Mouse (Mus musculus): ENCODE results near the gene Cacng3. TPM values are rescaled to one million over a fixed set of nuclear protein-coding genes. Genes with fewer than 3 reads are reported as not detected.
A peak's percentile ranks its signal among the peaks of the same experiment; 100 is the strongest.

The Cacng3 gene
- 1 to 10 TPM; 1.3 to 2.2 TPM for total RNA-seq (2021)
- polyA plus RNA-seq (2012; rRNA removed) = 0.42 and 0.51 TPM in 2 replicates
- long read RNA-seq, partial matches to known transcripts = 0 of 3 reads
- long read RNA-seq, other reads (novel, unspliced or antisense) = 0 of 3 reads

DNA sequence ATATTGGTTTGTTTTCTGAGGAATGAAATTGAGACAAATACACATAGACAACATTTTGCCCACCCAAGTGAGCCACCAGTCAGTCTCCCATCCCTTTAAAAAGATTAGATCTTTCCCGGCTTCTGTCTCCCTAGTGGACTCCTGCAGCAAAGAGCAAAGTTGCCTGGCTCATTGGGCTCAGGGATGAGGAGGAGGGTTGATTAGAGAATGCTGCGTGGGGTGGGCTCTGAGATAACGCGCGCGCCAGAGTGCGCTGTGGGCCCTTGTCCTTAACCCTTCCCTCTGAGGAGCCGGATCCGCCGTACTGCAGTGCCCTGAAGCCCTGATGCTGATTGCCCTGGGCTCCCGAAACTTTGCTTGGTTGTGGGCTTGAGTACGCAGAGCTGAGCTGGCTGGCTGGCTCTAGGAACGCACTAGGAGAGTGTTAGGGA is at the start of gene Cacng3:
TSS of gene Cacng3 (plus strand) at position 51 of the 431 bp plus-strand sequence.
- DNase-seq = no peak

DNA sequence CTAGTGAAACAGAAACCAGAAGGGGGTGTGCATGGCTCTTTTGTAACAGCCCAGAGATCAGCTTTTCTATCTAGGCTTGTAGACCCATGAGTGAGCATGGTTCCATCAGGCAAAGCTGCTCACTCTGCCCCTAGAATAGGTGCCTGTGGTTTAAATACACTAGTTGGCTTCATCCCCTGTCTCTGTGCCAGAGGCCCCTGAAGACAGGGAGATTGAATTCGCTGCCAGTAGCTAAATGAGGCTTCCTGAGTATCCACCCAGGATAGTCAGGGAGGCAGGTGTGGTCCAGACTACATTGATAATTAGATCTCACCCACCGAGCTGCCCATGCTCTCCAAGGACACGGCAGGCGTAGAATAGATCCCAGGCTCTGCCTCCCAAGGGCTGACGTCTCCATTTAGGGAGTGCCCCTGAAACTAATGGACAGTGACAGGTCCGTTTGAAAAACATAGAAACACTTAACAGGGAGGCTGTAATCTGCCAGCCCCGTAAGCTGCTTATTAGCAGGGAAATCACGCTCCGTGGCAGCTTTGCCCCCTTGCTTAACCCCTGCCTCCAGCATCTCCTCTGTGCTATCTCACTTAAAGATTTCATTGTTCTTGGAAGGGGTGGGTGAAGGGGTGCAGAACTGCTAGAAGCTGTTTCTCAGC is 48.0 kb upstream of the Cacng3 start:
- DNase-seq = peak; percentile 3

DNA sequence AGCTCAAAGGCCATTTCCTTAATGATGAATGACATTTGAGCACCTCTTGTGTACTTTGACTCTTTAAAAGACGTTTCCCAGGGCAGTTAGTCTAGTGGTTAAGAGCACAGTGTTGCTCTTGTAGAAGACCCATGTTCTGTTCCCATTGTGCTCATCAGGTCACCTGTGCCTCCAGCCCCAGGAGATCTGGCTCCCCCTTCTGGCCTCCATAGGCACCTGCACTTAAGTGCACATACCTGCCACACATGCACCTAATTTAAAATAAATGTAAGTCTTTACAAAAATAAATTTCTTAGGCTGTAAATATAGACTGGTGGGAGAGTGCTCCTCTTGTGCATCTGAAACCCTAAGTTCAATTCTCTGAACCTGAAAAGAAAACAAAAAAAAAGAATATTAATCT is 46.5 kb upstream of the Cacng3 start:
- DNase-seq = no peak

- DNase-seq = no peak
Observed at GRCm38 (mm10) chr7:122628050-122628449, 42.2 kb upstream of the Cacng3 start.

DNA sequence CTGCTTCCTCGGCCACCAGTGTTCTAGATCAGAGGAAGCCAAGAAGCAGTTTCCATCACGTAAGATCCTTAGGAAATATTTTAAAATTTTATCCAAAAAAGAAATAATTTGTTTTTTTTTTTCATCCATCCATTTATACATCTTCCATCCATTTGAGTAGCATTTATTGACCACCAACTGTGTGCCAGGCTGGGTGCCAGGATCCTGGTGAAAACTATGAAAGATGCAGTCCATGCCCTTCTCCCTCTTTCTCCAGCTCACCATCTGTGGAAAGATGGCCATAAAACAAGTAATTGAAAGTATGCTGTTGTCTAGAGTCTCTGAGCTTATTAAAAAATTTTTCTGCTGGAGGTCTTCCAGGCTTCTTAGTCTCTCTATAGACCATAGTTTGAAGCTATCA is 39.9 kb upstream of the Cacng3 start:
- DNase-seq = no peak

- no peak for DNase-seq
Observed at GRCm38 (mm10) chr7:122631151-122631550, 39.1 kb upstream of the Cacng3 start.

GRCm38 (mm10) chr7:122632946-122633345 is 37.3 kb upstream of the Cacng3 start:
- no peak for DNase-seq

- no peak for DNase-seq
Observed at GRCm38 (mm10) chr7:122633463-122633862, 36.8 kb upstream of the Cacng3 start.

DNA sequence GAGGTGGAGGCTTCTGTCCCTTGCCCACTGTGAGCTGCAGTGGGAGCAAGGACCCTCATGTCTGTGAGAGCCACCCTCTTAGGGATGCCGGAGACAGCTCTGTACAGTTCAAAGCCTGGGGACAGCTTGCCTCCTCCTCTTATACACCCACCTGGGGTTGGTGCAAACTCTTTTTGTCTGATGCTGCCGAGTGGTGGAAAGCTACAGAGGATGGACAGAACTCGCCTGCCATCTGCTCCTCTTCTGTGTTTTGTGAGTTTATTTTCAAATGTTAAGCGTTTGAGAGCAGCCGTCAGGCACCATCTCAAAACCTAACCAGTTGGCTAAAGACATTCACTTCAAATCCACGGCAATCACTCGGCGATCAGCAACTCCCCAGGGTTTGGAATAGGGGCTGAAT is 26.6 kb upstream of the Cacng3 start:
- no peak for DNase-seq

DNA sequence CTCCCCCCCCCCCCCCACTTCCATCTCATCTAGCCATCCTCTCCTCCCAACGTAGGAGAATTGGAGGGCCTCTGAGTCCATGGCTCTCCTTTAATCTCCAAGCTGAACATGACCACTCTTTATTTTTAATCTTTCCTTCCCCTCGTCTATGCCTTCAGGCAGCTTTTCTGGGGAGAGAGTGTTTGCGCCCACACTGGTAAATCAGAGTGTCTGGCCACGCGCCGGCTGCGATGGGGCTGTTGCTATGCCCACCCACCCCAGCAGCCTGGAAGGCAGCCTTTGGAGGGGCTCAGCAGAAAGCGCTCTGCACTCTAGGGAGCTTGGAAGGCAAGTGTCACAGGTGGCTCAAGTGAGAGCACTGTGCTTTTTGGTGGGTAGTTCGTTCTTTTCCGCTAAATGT is 21.0 kb upstream of the Cacng3 start:
- no peak for DNase-seq

- DNase-seq = no peak
Observed at GRCm38 (mm10) chr7:122652523-122652922, 17.8 kb upstream of the Cacng3 start.

DNA sequence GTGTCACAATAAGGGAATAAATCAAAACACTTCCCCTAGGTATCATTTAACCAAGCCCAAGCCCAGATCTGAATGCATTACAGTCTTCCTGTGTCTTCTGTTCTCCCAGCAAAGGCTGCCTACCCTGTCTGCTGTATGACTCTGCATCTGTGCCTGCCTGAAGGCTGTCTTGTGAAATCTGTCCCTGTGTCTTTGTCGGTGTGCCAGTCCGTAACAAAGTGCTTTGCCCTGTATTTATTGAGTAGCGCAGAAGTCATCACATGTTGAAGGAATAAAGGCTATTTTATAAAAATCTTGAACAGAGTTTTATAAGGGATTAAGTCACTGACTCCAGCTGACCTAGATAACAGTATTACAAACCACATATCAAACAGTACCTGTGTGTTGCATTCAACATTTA is 13.6 kb upstream of the Cacng3 start:
- DNase-seq = no peak

DNA sequence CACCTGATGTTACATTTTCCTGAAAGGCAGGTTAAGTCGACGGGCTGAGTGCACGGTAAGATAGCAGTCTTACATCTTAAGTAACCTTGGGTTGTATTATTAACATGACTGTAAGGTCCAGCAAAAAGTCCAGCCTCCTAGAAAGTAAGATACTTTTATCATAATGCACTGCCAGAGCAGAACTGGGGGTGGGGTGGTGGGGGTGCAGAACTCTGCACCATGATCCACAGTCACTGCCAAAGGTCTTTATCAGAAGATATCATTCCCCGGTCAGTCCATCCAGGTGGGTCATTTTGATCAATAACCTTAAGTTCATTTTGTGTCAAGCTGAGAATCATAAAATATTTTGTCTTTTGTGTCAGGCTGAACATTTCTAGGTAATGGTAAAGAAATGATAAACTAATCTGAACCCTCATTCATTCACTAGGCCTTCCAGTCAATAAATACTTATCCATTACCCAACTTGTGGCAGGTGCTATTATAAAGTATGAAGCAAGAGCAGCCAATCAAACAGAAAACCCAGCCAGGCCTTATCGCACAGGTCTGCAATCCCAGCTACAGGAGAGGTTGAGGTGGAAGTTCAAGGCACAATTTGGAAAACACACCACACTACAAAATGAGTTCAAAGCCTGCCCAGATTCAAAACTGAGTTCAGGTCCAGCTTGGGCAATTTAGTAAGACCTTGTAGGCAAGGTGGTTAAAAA is 12.7 kb upstream of the Cacng3 start:
- no peak for DNase-seq

DNA sequence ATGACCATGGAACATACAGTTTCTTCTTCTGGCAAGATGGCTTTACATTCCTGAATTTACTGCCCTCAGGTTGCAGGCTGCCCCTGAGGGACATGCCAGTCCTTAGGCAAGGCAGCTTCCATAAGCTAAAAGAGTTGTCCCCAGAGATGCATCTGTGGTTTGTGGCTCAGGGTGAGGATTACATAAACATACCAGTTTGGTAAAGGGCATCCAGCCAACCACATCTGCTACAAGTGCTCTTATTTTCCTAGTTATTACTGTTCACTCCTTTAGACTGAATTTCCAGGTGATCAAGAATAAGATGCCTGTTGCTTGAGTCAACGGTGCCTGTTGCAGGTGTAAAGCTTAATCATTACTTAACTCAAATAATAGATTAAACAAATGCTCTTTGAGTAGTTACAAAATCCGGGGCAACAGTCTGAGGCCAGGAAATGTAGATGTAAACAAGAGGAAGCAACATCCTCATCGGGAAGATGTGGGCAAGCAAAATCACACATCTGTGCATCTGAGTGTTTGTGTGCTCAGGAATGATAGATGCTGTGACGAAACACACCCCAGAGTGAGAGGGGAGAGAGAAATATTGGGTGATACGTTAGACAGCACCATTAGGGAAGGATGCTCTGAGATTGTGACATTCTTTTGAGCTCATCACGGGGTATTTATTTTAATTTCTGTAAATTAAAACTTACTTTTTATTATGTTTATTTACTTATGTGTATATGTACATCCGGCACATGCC is 4.8 kb upstream of the Cacng3 start:
- no peak for DNase-seq

- peak; percentile 6 for DNase-seq
Observed at GRCm38 (mm10) chr7:122667903-122668302, 2.4 kb upstream of the Cacng3 start.

- peak; percentile 87 for DNase-seq
Observed at GRCm38 (mm10) chr7:122670873-122671641, 765 bp downstream of the Cacng3 start.

GRCm38 (mm10) chr7:122672981-122673380 is 2.7 kb downstream of the Cacng3 start:
- no peak for DNase-seq

GRCm38 (mm10) chr7:122675207-122675606 is 4.9 kb downstream of the Cacng3 start:
- no peak for DNase-seq

DNA sequence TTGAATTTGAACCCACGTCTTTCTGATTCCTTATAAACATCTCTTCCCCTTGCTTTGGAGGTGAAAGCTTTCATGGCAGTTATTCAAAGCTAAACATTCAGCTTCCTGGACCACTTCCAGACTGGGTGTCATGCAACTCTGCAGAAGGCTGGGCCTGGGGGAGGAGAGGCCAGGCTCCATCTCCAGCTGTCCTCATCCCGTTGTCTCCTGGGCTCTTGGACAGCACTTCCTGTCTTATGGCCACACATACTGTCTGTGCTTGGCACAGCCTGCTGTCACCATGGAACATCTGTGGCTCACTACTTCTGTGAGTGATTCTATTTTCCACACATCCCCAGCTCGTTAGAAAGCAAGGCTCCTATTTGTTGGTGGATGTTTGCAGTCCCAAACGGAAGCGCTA is 31.5 kb downstream of the Cacng3 start:
- no peak for DNase-seq

DNA sequence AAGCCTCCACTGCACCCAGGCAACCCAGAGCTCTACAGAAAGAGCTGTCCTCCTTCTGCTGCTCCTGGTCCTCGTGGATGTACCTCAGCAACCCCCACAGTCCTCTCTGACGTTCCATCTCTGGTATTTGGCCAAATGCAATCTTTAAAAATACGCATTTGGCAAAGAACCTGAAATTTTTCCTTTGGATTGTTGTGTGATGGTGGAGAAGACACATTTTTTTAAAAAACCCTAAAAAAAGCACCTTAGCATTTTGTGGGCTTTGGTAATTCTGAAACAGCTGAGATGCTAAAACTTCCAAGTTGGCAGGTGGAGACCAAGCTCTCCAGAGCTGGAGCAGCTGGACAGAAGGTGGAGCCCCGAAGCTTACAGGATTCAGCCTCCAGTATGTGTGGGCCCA is 32.2 kb downstream of the Cacng3 start:
- DNase-seq = no peak

GRCm38 (mm10) chr7:122706736-122707135 is 36.4 kb downstream of the Cacng3 start:
- no peak for DNase-seq

GRCm38 (mm10) chr7:122716299-122716698 is 46.0 kb downstream of the Cacng3 start:
- DNase-seq = no peak
